Mouse (Mus musculus) heart, postnatal 0 days (tissue): ENCODE data around the gene Fyttd1.

ENCODE experiments used
- CTCF ChIP-seq: IDR thresholded peaks from 2 replicates; pipeline ENCODE4 v1.5.1; 2016; ENCODE audit warnings: antibody characterized with exemption, control low read depth, low read depth
- EP300 ChIP-seq: IDR thresholded peaks from 2 replicates; pipeline ENCODE4 v1.6.1; 2016; ENCODE audit warnings: antibody characterized with exemption, low read depth

DNA sequence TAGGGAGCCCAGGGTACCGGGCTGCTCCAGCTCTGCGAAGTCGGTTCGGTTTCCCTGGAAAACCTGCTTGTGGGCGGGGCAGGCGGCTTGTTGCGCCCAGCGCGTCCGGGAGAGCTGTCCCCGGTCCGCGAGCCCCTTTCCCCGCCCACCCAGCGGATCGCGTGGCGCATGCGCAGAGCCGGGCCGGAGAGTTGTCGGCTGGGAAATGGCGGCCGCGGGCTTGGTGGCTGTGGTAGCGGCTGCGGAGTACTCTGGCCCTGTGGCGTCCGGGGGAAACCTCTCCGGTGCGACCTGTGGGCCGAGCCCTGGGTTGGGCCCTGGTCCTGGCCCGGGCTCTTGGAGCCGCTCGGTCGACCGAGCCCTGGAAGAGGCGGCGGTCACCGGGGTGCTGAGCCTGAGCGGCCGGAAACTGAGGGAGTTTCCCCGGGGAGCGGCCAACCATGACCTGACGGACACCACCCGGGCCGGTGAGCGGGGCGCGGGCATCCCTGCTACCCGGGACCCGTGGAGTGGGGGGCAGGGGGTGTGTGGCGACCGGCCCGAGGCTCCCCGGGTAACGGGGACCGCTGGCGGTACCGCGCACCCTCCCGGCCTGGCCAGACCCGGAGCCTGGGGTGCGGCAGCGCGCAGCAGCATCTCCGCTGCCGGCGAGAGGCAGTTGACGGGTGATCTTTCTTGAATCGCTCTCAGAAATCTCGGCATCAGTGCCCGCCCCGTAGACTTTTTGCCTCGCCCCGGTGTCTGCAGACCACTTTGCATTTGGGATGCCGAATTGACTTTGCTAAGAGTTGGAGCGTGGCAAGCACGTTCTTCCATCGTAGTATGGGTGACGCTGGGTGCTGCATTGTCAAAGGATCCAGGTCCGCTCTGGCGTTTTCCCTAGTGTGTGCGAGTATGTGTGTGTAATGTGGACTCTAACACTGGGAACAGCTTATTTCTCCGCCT, 36.9 kb downstream of the Fyttd1 start, which contains the start of gene Lrch3:
- TF ChIP-seq CTCF (no peak), EP300 (no peak; the same call in 1 of the 2 replicates)
